Mouse (Mus musculus): ENCODE measurements around the gene Plgrkt.

- TF ChIP-seq CTCF (IDR thresholded peaks at IDR 0.05; ENCODE audit: low read depth, low read length) (no peak), GATA1 (IDR thresholded peaks at IDR 0.05; ENCODE audit: borderline replicate concordance, low read length) (no peak), GATA2 (IDR thresholded peaks at IDR 0.05; ENCODE audit: borderline replicate concordance, low read depth, low read length) (no peak), TAL1 (conservative IDR thresholded peaks at IDR 0.05; ENCODE audit: low read depth, low read length) (no peak), POLR2AphosphoS5 (IDR thresholded peaks at IDR 0.05; ENCODE audit: insufficient replicate concordance, low read depth, low read length) (no peak)
These were observed 41.4 kb downstream of the Plgrkt start for GRCm38 (mm10) chr19:29325852-29326180.
